Mouse (Mus musculus) inflammation-experienced regulatory T-cells, adult 16 weeks (primary cell): Measurements from ENCODE around the gene Vmn1r167. TPM values are rescaled to one million over a fixed set of nuclear protein-coding genes. Genes with fewer than 3 reads are reported as not detected.

ENCODE experiments used
- polyA plus RNA-seq: library from polyadenylated mRNA; unstranded; fragments of 100-300 nt; shearing (Covaris generic); gene quantifications from one replicate; pipeline ENCODE4 v1.2.1, GENCODE M21; 2017

The Vmn1r167 gene
- polyA plus RNA-seq = not detected

GRCm38 (mm10) chr7:23507106-23507505, at the start of gene Vmn1r167:
TSS of gene Vmn1r167 (minus strand) at chr7:23507206.

GRCm38 (mm10) chr7:23539432-23539831, 32.4 kb upstream of the Vmn1r167 start, which contains the start of gene Vmn1r168:
TSS of gene Vmn1r168 (plus strand) at chr7:23539732.

Other genes starting within 250 kb of the Vmn1r167 start
- gene Gm6902, start 228.3 kb downstream of the Vmn1r167 start, polyA plus RNA-seq = not detected
- not detected for gene Nlrp4e, start 206.0 kb downstream of the Vmn1r167 start, polyA plus RNA-seq
- not detected for gene Nlrp5, start 121.3 kb downstream of the Vmn1r167 start, polyA plus RNA-seq
- not detected for gene Vmn1r168, start 32.5 kb upstream of the Vmn1r167 start, polyA plus RNA-seq
- not detected for gene Vmn1r169, start 68.3 kb upstream of the Vmn1r167 start, polyA plus RNA-seq
- gene Vmn1r170, start 99.0 kb upstream of the Vmn1r167 start, polyA plus RNA-seq = not detected
- not detected for gene Vmn1r171, start 123.5 kb upstream of the Vmn1r167 start, polyA plus RNA-seq
- gene Vmn1r172, start 151.1 kb upstream of the Vmn1r167 start, polyA plus RNA-seq = not detected
- gene Vmn1r173, start 193.5 kb upstream of the Vmn1r167 start, polyA plus RNA-seq = not detected
- gene Vmn1r174, start 245.1 kb upstream of the Vmn1r167 start, polyA plus RNA-seq = 0.05 TPM